Mouse (Mus musculus) right cerebral cortex, adult 2 months (tissue): ENCODE results near the gene Mcub.

Experiments
- DNase-seq, 2 experiments: peaks; one replicate each; pipeline ENCODE4 v3.0.0; 2021 to 2022; ENCODE audit warnings: low spot score in 2 of 2

The Mcub gene

GRCm38 (mm10) chr3:129949158-129949773 lies 20.7 kb downstream of the Mcub start:
- DNase-seq = no peak

GRCm38 (mm10) chr3:129948359-129948758 lies 21.6 kb downstream of the Mcub start:
- DNase-seq = peak; percentile 47 to 66

GRCm38 (mm10) chr3:129946217-129946914 lies 23.6 kb downstream of the Mcub start:
- no peak for DNase-seq

- no peak for DNase-seq
Observed at GRCm38 (mm10) chr3:129943813-129944212, 26.2 kb downstream of the Mcub start.

GRCm38 (mm10) chr3:129941291-129941690 lies 28.7 kb downstream of the Mcub start:
- DNase-seq = no peak

GRCm38 (mm10) chr3:129940780-129941179 lies 29.2 kb downstream of the Mcub start:
- no peak for DNase-seq

- DNase-seq = no peak
Observed at GRCm38 (mm10) chr3:129939058-129939457, 30.9 kb downstream of the Mcub start.

- no peak for DNase-seq
Observed at GRCm38 (mm10) chr3:129937848-129938247, 32.2 kb downstream of the Mcub start.

GRCm38 (mm10) chr3:129936561-129936960 lies 33.4 kb downstream of the Mcub start:
- no peak for DNase-seq

GRCm38 (mm10) chr3:129932443-129932842 lies 37.6 kb downstream of the Mcub start:
- DNase-seq = no peak

- DNase-seq = peak in 1 of 2 experiments; percentile 11
Observed at GRCm38 (mm10) chr3:129930213-129930778, 39.7 kb downstream of the Mcub start.

GRCm38 (mm10) chr3:129925861-129926260 lies 44.1 kb downstream of the Mcub start:
- no peak for DNase-seq

GRCm38 (mm10) chr3:129923581-129923980 lies 46.4 kb downstream of the Mcub start:
- no peak for DNase-seq

GRCm38 (mm10) chr3:129918434-129918833 lies 51.6 kb downstream of the Mcub start:
- DNase-seq = peak; percentile 88 to 91

- DNase-seq = no peak
Observed at GRCm38 (mm10) chr3:129917424-129917823, 52.6 kb downstream of the Mcub start.

- DNase-seq = no peak
Observed at GRCm38 (mm10) chr3:129913241-129913640, 56.8 kb downstream of the Mcub start.

- DNase-seq = no peak
Observed at GRCm38 (mm10) chr3:129912025-129912424, 58.0 kb downstream of the Mcub start.

- no peak for DNase-seq
Observed at GRCm38 (mm10) chr3:129904381-129905132, 65.4 kb downstream of the Mcub start.

- no peak for DNase-seq
Observed at GRCm38 (mm10) chr3:129903866-129904265, 66.1 kb downstream of the Mcub start.

- no peak for DNase-seq
Observed at GRCm38 (mm10) chr3:129903369-129903768, 66.6 kb downstream of the Mcub start.

- DNase-seq = peak; percentile 71 to 72
Observed at GRCm38 (mm10) chr3:129901271-129901809, 68.7 kb downstream of the Mcub start, which contains the start of gene Casp6. Gene Casp6, plus strand, starts transcription at chr3:129901425.

GRCm38 (mm10) chr3:129898886-129899285 lies 71.1 kb downstream of the Mcub start:
- no peak for DNase-seq
